12 mouse cellular contexts compared by ENCODE assay signal in genomic region chr17:91216429-91216828, GRCm38 (mm10).
DNase-seq lines count a peak whose midpoint lies in the region; ATAC-seq and TF ChIP-seq lines count a peak whose summit lies in the region.
"Had no signal": no experiment of that assay in that cellular context is flagged by ENCODE, and none has a peak within 500 bp of the region (broad histone marks: within the 10 kb centered on the region; RNA-seq: fewer than 3 reads in every experiment).

No protein-coding gene starts in this region.

- no peaks in the 10 kb centered on the region for H3K9me3 ChIP-seq in neural tube, embryonic 11.5 days (ENCODE audit: control insufficient read depth, low read length)
- no peaks in the 10 kb centered on the region for H3K9me3 ChIP-seq in forebrain, embryonic 13.5 days (replicated peaks)
- no peaks in the 10 kb centered on the region for H3K9me3 ChIP-seq in stomach, postnatal 0 days (ENCODE audit: control insufficient read depth, low read length)
- H3K9me3 ChIP-seq: liver, embryonic 15.5 days had no signal

- H3K27me3 ChIP-seq in neural tube, embryonic 11.5 days (ENCODE audit: control insufficient read depth, insufficient read depth, low read length), result no peaks in the 10 kb centered on the region
- no peaks in the 10 kb centered on the region for H3K27me3 ChIP-seq in forebrain, embryonic 13.5 days
- H3K27me3 ChIP-seq in stomach, postnatal 0 days (ENCODE audit: control insufficient read depth, insufficient read depth, low read length), result no peaks in the 10 kb centered on the region
- H3K27me3 ChIP-seq: liver, embryonic 15.5 days had no signal

- no peaks in the 10 kb centered on the region for H3K36me3 ChIP-seq in neural tube, embryonic 11.5 days (ENCODE audit: control insufficient read depth, insufficient read depth, low read length)
- no peaks in the 10 kb centered on the region for H3K36me3 ChIP-seq in forebrain, embryonic 13.5 days (ENCODE audit: poor library complexity, severe bottlenecking)
- H3K36me3 ChIP-seq in stomach, postnatal 0 days (ENCODE audit: control insufficient read depth, insufficient read depth, low read length), result no peaks in the 10 kb centered on the region
- H3K36me3 ChIP-seq: liver, embryonic 15.5 days had no signal

- TF ChIP-seq CTCF in stomach, postnatal 0 days (IDR thresholded peaks at IDR 0.05; ENCODE audit: low read depth), result no peak; the same call in 1 of the 2 replicates

- no peak overlapping the region for H3K4me2 ChIP-seq in neural tube, embryonic 11.5 days (ENCODE audit: low read depth)
- no peak overlapping the region for H3K4me2 ChIP-seq in forebrain, embryonic 13.5 days
- H3K4me2 ChIP-seq in stomach, postnatal 0 days (replicated peaks; ENCODE audit: low read depth), result no peak overlapping the region
- H3K4me2 ChIP-seq: liver, embryonic 15.5 days had no signal

- no peaks in the 10 kb centered on the region for H3K4me1 ChIP-seq in neural tube, embryonic 11.5 days (ENCODE audit: control insufficient read depth, insufficient read depth, low read length)
- no peaks in the 10 kb centered on the region for H3K4me1 ChIP-seq in forebrain, embryonic 13.5 days
- H3K4me1 ChIP-seq in stomach, postnatal 0 days (replicated peaks; ENCODE audit: control insufficient read depth, insufficient read depth), result no peaks in the 10 kb centered on the region
- H3K4me1 ChIP-seq: liver, embryonic 15.5 days had no signal

- H3K27ac ChIP-seq in neural tube, embryonic 11.5 days (ENCODE audit: low read depth, low read length), result no peak overlapping the region
- no peak overlapping the region for H3K27ac ChIP-seq in forebrain, embryonic 13.5 days
- no peak overlapping the region for H3K27ac ChIP-seq in stomach, postnatal 0 days (replicated peaks)
- H3K27ac ChIP-seq: liver, embryonic 15.5 days had no signal

- no peak overlapping the region for H3K4me3 ChIP-seq in neural tube, embryonic 11.5 days (ENCODE audit: low read depth, low read length)
- no peak overlapping the region for H3K4me3 ChIP-seq in forebrain, embryonic 13.5 days
- no peak overlapping the region for H3K4me3 ChIP-seq in stomach, postnatal 0 days (ENCODE audit: low read depth, low read length)
- H3K4me3 ChIP-seq: liver, embryonic 15.5 days had no signal

- ATAC-seq in neural tube, embryonic 11.5 days (ENCODE audit: insufficient read depth, low FRiP score, low TSS enrichment), result no peak
- ATAC-seq in forebrain, embryonic 13.5 days, result no peak
- ATAC-seq in stomach, postnatal 0 days (ENCODE audit: low FRiP score, low TSS enrichment), result no peak

- no peak overlapping the region for H3K9ac ChIP-seq in neural tube, embryonic 11.5 days (ENCODE audit: low read length)
- no peak overlapping the region for H3K9ac ChIP-seq in forebrain, embryonic 13.5 days
- H3K9ac ChIP-seq in stomach, postnatal 0 days (ENCODE audit: low read length), result no peak overlapping the region
- H3K9ac ChIP-seq: liver, embryonic 15.5 days had no signal

- DNase-seq in kidney, postnatal 4 days, result peak; percentile 38 to 39
- no peak for DNase-seq in kidney, adult 18-20 months
- peak; percentile 4 for DNase-seq in right cerebral cortex, postnatal 14 days
- no peak for DNase-seq in right cerebral cortex, adult 18-20 months
- DNase-seq in adrenal gland, postnatal 14 days, result peak; percentile 41
- peak; percentile 14 for DNase-seq in neural tube, embryonic 11.5 days (ENCODE audit: low spot score)
- DNase-seq in stomach, postnatal 0 days (ENCODE audit: low spot score), result no peak
- DNase-seq: cerebellum, adult 9-11 months; spleen, adult 18-20 months; thymus, postnatal 4 days had no signal

- no peak for TF ChIP-seq EP300 in stomach, postnatal 0 days (optimal IDR thresholded peaks at IDR 0.05)

Comparison
In these comparisons a context has a peak if more than half of its experiments do, and no peak if none do; other contexts are left out.
1. DNase-seq: peak in kidney, postnatal 4 days (2 of 2), right cerebral cortex, postnatal 14 days (single experiment), adrenal gland, postnatal 14 days (single experiment) and neural tube, embryonic 11.5 days (single experiment); none in kidney, adult 18-20 months (single experiment), right cerebral cortex, adult 18-20 months (single experiment) and stomach, postnatal 0 days (single experiment).